Mouse (Mus musculus) left cerebral cortex, postnatal 36 days (tissue): ENCODE results near the gene Slc15a1. TPM values are rescaled to one million over a fixed set of nuclear protein-coding genes. Genes with fewer than 3 reads are reported as not detected.

Source experiments
- DNase-seq, 2 experiments: peaks; one replicate each; pipeline ENCODE4 v3.0.0; 2021 to 2022; ENCODE audit warnings: low spot score in 2 of 2, mixed read lengths in 1 of 2
- intact Hi-C: fragments of 180-260 bp; cut with DNase I; formaldehyde crosslinking; loops from one replicate; pipeline ENCODE4 v1.15.1; 2025
- total RNA-seq, 2 experiments: library from RNA; stranded (reverse); gene quantifications; 2 replicates each; pipeline ENCODE4 v1.2.3; 2021

Gene Slc15a1
- total RNA-seq, 2 experiments from 2014 or later = not detected

- intact Hi-C loops = no loop called here
- no peak for DNase-seq
Measured at GRCm38 (mm10) chr14:121495120-121495519, 9.9 kb downstream of the Slc15a1 start.

DNA sequence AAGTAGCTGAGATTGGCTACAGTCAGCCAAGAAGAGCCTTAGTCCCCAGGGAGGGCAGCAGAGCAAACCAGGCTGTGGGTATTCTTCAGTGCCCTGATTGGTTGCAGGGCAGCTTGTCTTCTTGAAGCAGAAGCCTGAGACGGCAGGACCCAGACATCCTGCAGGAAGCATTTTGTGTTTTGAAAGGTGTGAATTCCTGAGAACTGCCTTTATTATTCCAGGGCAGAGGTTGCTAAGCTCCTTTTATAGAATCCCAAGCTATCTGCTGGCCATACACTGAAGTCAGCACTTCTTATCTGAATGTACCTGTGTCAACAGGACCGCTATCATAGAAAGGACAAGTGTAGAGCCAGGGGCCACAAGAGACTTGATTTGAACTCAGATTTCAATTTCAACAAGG, 10.8 kb downstream of the Slc15a1 start:
- DNase-seq = no peak
- intact Hi-C loops = no loop called here

DNA sequence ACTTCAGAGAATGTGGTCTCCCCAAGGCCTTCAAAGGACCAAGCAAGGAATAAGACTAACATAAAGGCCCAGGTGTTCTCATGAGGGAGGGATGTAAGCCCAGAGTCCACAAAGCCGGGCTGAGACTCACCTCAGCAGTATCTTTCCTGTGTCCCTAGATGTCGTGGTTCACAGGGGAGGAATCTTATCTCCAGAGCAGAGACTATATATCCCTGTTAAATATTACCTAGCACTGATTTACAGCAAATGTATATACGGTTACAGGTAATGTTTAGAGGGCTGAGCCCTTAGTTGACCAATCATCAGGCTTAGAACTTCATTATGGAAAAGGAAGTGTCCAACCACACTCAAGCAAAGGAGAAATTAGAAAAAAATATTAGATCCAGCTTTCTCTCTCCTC, 11.3 kb downstream of the Slc15a1 start:
- no peak for DNase-seq
- intact Hi-C loops = no loop called here

DNA sequence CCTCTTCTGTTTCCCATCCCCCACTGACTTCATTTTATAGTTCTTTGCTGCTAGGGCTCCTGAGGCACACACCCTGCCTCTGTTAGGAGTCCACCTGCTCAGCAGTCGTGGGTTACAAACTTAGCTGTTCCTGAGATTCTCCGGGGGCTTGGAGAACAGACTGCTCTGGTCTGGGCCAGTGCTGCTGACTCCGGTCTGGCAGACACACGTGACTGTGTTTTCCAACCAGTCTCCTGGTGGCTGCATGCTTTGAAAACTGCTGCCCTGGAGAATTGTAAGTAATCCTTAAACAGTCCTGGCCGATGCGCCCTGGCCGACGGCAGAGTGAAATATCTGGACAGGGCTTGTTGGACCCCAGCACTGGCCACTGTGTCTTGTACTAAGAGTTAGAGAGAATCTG, 12.7 kb downstream of the Slc15a1 start:
- DNase-seq = no peak
- intact Hi-C loops = no loop called here

GRCm38 (mm10) chr14:121485722-121486121, 19.3 kb downstream of the Slc15a1 start:
- DNase-seq = no peak
- intact Hi-C loops = no loop called here

- intact Hi-C loops = no loop called here
- DNase-seq = no peak
Measured at GRCm38 (mm10) chr14:121484436-121484835, 20.6 kb downstream of the Slc15a1 start.

DNA sequence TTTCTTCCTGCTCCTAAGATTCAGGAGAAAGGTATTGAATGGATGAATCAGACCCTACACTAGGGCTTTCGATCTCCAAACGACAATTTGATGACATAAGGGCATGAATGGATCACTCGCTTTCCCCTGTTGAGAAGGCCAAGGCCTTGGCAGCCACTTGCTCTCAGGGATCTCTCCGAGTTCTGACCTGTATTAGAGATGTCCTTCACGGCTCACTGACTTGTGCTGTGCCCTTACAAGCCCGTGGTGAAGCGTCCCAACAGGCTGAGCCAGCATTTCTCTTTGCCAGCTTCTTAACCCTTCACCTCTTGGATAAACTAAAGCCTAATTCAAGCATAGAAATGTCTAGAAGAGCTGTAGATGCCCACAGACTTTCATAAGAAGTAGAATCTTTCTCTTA, 22.9 kb downstream of the Slc15a1 start:
- DNase-seq = no peak
- intact Hi-C loops = no loop called here

- intact Hi-C loops = no loop called here
Measured at GRCm38 (mm10) chr14:121481591-121481990, 23.5 kb downstream of the Slc15a1 start.

GRCm38 (mm10) chr14:121479096-121479495, 26.0 kb downstream of the Slc15a1 start:
- no peak for DNase-seq
- intact Hi-C loops = no loop called here

More at GRCm38 (mm10) chr14:121481591-121481990, 23.5 kb downstream of the Slc15a1 start:
- no peak for DNase-seq

GRCm38 (mm10) chr14:121477925-121478693, 26.9 kb downstream of the Slc15a1 start:
- intact Hi-C loops = no loop called here
- DNase-seq = no peak

DNA sequence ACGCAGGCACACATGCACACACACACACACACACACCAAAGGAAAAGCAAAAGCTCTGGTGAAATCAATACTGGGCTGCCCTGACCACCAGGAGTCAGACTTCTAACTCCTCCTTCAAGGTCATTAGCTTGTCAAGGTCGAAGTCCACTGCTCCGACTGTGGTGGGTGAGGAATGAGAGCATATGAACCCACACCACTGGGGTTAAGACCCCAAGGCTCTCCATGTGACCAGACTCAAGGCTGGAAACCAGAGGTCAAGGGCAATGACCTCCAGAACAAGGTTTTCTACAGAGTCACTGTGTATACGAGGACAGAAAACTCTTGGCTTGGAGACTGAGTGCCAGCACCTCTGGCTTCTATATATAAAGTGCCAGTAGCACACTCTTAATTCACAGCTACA, 31.2 kb downstream of the Slc15a1 start:
- intact Hi-C loops = no loop called here
- DNase-seq = no peak

DNA sequence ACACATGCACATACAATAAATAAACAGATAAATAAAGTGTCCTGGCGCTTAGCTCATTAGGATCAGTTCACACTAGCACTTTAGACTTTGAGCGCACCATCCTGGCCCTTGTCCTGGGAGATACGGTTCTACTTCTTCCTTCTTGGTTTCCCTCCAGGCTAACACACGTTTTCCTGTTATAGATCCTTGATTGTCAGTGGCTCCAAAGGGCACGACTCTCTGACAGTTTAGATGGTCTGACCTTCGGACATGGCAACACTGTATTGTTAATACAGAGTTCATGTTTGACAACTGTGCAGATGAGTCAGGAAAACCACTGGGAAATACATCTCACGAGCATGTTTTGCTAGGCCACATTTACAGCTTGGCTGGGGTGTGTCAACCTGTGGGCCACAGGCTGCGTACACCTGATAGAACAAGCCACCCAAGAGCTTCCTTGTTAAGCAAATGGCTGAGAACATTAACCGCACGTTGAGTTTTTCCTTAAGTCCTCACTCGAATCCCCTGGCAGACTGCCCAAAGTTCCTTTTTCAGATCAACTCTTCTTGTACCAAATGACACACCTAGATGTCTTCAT, 33.4 kb downstream of the Slc15a1 start:
- no peak for DNase-seq
- intact Hi-C loops = no loop called here

- no peak for DNase-seq
- intact Hi-C loops = no loop called here
Measured at GRCm38 (mm10) chr14:121469601-121470000, 35.5 kb downstream of the Slc15a1 start.

DNA sequence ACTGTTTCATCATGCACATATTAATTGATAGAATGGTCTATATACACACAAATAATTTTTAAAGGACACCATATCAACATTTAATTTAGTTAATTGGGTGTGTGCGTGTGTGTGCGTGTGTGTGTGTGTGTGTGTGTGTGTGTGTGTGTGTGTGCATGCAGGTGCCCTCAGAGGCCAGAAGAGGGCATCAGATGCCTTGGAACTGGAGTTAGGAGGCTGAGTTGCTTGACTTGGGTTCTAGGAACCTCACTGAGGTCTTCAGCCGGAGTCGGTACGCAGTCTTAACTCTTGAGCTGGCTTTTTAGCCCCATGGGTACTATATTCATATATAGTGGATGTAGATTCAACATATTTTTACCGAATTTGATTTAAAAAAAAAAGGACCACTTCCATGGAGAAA, 37.4 kb downstream of the Slc15a1 start:
- no peak for DNase-seq
- intact Hi-C loops = no loop called here

- intact Hi-C loops = no loop called here
- no peak for DNase-seq
Measured at GRCm38 (mm10) chr14:121466501-121466900, 38.6 kb downstream of the Slc15a1 start.

GRCm38 (mm10) chr14:121464318-121464717, 40.7 kb downstream of the Slc15a1 start:
- intact Hi-C loops = no loop called here
- DNase-seq = no peak

- intact Hi-C loops = no loop called here
- no peak for DNase-seq
Measured at GRCm38 (mm10) chr14:121462756-121463155, 42.3 kb downstream of the Slc15a1 start.

GRCm38 (mm10) chr14:121460966-121461365, 44.1 kb downstream of the Slc15a1 start:
- no peak for DNase-seq
- intact Hi-C loops = no loop called here

DNA sequence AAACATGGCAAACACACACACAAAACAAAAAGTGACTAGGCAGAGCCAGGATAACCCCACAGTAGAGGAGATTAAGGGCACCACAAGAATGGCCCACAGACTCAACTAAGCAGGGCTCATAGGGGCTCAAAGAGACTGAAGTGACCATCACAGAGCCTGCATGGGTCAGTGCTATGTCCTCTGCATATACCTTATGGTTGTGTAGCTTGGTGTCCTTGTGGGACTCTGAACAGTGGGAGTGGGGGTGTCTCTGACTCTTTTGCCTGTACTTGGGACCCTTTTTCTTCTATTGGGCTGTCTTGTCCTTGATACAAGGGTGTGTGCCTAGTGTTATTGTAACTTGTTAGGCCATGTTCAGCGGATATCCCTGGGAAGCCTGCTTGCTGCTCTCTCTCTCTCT, 46.5 kb downstream of the Slc15a1 start:
- intact Hi-C loops = no loop called here
- DNase-seq = no peak

GRCm38 (mm10) chr14:121457536-121457935, 47.5 kb downstream of the Slc15a1 start:
- DNase-seq = no peak
- intact Hi-C loops = no loop called here
